Mouse (Mus musculus): Measurements from ENCODE around the gene Ermp1. TPM values are rescaled to one million over a fixed set of nuclear protein-coding genes. Genes with fewer than 3 reads are reported as not detected.

Gene Ermp1
- polyA plus RNA-seq, 1 experiment from 2014 or later = 4.3 TPM

DNA sequence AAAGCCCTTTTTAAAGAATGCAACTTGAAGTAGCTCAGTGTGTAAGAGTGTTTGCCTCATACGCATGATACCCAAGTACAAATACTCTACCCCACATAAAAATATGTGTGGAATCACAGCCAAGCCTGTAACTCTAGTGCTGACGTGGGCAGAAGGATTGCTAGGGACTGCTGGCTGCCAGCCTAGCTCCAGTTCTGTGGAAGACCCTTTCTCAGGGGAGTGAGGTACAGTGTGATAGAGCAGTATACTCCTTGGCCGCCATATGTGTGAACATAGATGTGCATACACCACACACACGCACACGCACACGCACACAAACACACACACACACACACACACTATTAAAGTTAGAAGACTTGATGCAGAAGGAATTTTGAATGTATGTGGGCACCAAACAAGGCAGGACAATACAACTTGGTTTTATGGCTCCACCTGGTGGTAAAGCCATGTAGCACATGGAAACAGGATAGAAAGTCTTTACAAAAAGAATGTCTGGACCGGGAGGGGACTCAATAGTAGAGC lies 84.9 kb downstream of the Ermp1 start:
- Histone ChIP-seq H3K27me3 (ENCODE audit: insufficient read depth, low read length) (no peaks in the 10 kb centered on the region), H3K9ac (replicated peaks) (no peak overlapping the region), H3K27ac (ENCODE audit: low read depth) (peak overlapping the region; percentile 88), H3K4me2 (ENCODE audit: low read depth, low read length) (no peak overlapping the region), H3K36me3 (replicated peaks; ENCODE audit: insufficient read depth, low read length) (no peaks in the 10 kb centered on the region; the same call in 1 of the 2 replicates), H3K4me3 (ENCODE audit: low read depth, low read length) (no peak overlapping the region), H3K4me1 (ENCODE audit: insufficient read depth) (peaks cover 3% of the 10 kb centered on the region; the same call in 1 of the 2 replicates), H3K9me3 (ENCODE audit: low read length) (no peaks in the 10 kb centered on the region)
- TF ChIP-seq EP300 (IDR thresholded peaks at IDR 0.05; ENCODE audit: low read depth) (no peak), CTCF (IDR thresholded peaks at IDR 0.05; ENCODE audit: low read depth) (peak; percentile 91)
- ATAC-seq (peak; percentile 64), DNase-seq (peak; percentile 57)
- 69% methylated on average over 7 of the region's 7 CpGs for WGBS (ENCODE audit: insufficient replicate concordance)

- H3K27ac ChIP-seq (ENCODE audit: low read depth) = peak overlapping the region; percentile 88
- TF ChIP-seq CTCF (IDR thresholded peaks at IDR 0.05; ENCODE audit: low read depth) (no peak), EP300 (IDR thresholded peaks at IDR 0.05; ENCODE audit: low read depth) (no peak)
- WGBS (ENCODE audit: insufficient replicate concordance) = 53% methylated on average over 3 of the region's 3 CpGs
- ATAC-seq = peak; percentile 88
- no peaks in the 10 kb centered on the region for H3K9me3 ChIP-seq (ENCODE audit: low read length)
- H3K4me1 ChIP-seq (ENCODE audit: insufficient read depth) = peaks cover 3% of the 10 kb centered on the region; the same call in 1 of the 2 replicates
- H3K36me3 ChIP-seq (replicated peaks; ENCODE audit: insufficient read depth, low read length) = no peaks in the 10 kb centered on the region; the same call in 1 of the 2 replicates
- no peaks in the 10 kb centered on the region for H3K27me3 ChIP-seq (ENCODE audit: insufficient read depth, low read length)
- no peak overlapping the region for H3K4me2 ChIP-seq (ENCODE audit: low read depth, low read length)
- H3K4me3 ChIP-seq (ENCODE audit: low read depth, low read length) = no peak overlapping the region
- H3K9ac ChIP-seq (replicated peaks) = no peak overlapping the region
- peak; percentile 30 for DNase-seq
These were observed 85.6 kb downstream of the Ermp1 start for GRCm38 (mm10) chr19:29562603-29563002.

DNA sequence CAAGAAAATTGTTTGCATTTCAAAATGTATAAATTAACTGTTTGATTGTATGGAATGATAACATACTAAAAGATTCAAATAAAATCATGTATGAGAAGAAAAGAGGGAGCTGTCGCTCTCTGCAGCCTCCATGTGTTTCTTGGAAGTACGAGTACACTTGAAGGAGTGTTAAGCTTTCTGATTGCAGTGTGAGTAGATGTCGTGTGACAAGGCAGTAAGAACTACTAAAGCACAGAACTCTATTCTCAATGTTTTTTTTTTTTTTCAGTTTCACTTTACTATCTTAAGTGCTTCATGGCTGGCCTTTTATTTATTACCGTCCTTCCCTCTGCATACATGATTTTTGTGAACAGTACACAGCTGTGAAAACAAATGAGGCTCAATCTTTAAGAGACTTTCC lies 86.0 kb downstream of the Ermp1 start:
- Histone ChIP-seq H3K4me2 (ENCODE audit: low read depth, low read length) (no peak overlapping the region), H3K4me1 (ENCODE audit: insufficient read depth) (peaks cover 3% of the 10 kb centered on the region; the same call in 1 of the 2 replicates), H3K36me3 (replicated peaks; ENCODE audit: insufficient read depth, low read length) (no peaks in the 10 kb centered on the region; the same call in 1 of the 2 replicates), H3K27ac (ENCODE audit: low read depth) (peak overlapping the region; percentile 88), H3K9me3 (ENCODE audit: low read length) (no peaks in the 10 kb centered on the region), H3K9ac (replicated peaks) (no peak overlapping the region), H3K4me3 (ENCODE audit: low read depth, low read length) (no peak overlapping the region), H3K27me3 (ENCODE audit: insufficient read depth, low read length) (no peaks in the 10 kb centered on the region)
- DNase-seq (no peak), ATAC-seq (peak; percentile 9; the same call in 1 of the 2 replicates)
- WGBS (ENCODE audit: insufficient replicate concordance) = 80% methylated on average over 4 of the region's 4 CpGs
- TF ChIP-seq EP300 (IDR thresholded peaks at IDR 0.05; ENCODE audit: low read depth) = no peak
- no peak for TF ChIP-seq CTCF (IDR thresholded peaks at IDR 0.05; ENCODE audit: low read depth)

Other genes starting within 250 kb of the Ermp1 start
- not detected in 2 replicates for gene Pdcd1lg2, start 237.5 kb downstream of the Ermp1 start, polyA plus RNA-seq (2015; fragmentation: Nextera tagmentation; extraction: Ambion mirVana)
- 7.8 and 7.9 TPM in 2 replicates for gene Ric1, start 126.1 kb downstream of the Ermp1 start, polyA plus RNA-seq (2015; fragmentation: Nextera tagmentation; extraction: Ambion mirVana)
- not detected in 2 replicates for gene Mlana, start 49.4 kb upstream of the Ermp1 start, polyA plus RNA-seq (2015; fragmentation: Nextera tagmentation; extraction: Ambion mirVana)
- 1.4 TPM in 2 replicates for gene 9930021J03Rik, start 157.6 kb upstream of the Ermp1 start, polyA plus RNA-seq (2015; fragmentation: Nextera tagmentation; extraction: Ambion mirVana)
- 3.8 and 3.9 TPM in 2 replicates for gene Ranbp6, start 164.6 kb upstream of the Ermp1 start, polyA plus RNA-seq (2015; fragmentation: Nextera tagmentation; extraction: Ambion mirVana)

Measured in liver, postnatal 0 days (tissue).